In genomic region chr2:15111290-15111689, GRCm38 (mm10) we compare ENCODE assay signal across 21 mouse cellular contexts.
"Had no signal": no experiment of that assay in that cellular context is flagged by ENCODE, and none has a peak within 500 bp of the region (broad histone marks: within the 10 kb centered on the region; RNA-seq: fewer than 3 reads in every experiment).

No protein-coding gene starts in this region.

- H3K4me3 ChIP-seq: heart, embryonic 12.5 days; hindbrain, embryonic 13.5 days; hindbrain, embryonic 15.5 days; limb, embryonic 13.5 days; limb, embryonic 15.5 days; liver, embryonic 13.5 days; liver, embryonic 15.5 days had no signal

- DNase-seq: gastrocnemius, postnatal 14 days; gastrocnemius, postnatal 36 days; heart, adult 18-20 months; heart, postnatal 14 days; heart, postnatal 36 days; kidney, adult 11 months; kidney, adult 2 months; kidney, adult 9 months; kidney, postnatal 14 days; kidney, postnatal 36 days; layer of hippocampus, adult 9-11 months; layer of hippocampus, postnatal 36 days; left cerebral cortex, postnatal 4 days; liver, embryonic 13.5 days had no signal

- H3K4me1 ChIP-seq: heart, embryonic 12.5 days; hindbrain, embryonic 13.5 days; hindbrain, embryonic 15.5 days; limb, embryonic 13.5 days; limb, embryonic 15.5 days; liver, embryonic 13.5 days; liver, embryonic 15.5 days had no signal

- H3K9me3 ChIP-seq: heart, embryonic 12.5 days; hindbrain, embryonic 13.5 days; hindbrain, embryonic 15.5 days; limb, embryonic 13.5 days; limb, embryonic 15.5 days; liver, embryonic 13.5 days; liver, embryonic 15.5 days had no signal

- ATAC-seq: hindbrain, postnatal 0 days had no signal

- H3K36me3 ChIP-seq: heart, embryonic 12.5 days; hindbrain, embryonic 13.5 days; hindbrain, embryonic 15.5 days; limb, embryonic 13.5 days; limb, embryonic 15.5 days; liver, embryonic 13.5 days; liver, embryonic 15.5 days had no signal

- H3K9ac ChIP-seq: heart, embryonic 12.5 days; hindbrain, embryonic 13.5 days; hindbrain, embryonic 15.5 days; limb, embryonic 13.5 days; limb, embryonic 15.5 days; liver, embryonic 13.5 days; liver, embryonic 15.5 days had no signal

- H3K27ac ChIP-seq: hindbrain, embryonic 13.5 days; hindbrain, embryonic 15.5 days; hindbrain, postnatal 0 days; limb, embryonic 13.5 days; limb, embryonic 15.5 days; liver, embryonic 13.5 days; liver, embryonic 15.5 days had no signal

- H3K27me3 ChIP-seq: heart, embryonic 12.5 days; hindbrain, embryonic 13.5 days; hindbrain, embryonic 15.5 days; limb, embryonic 13.5 days; limb, embryonic 15.5 days; liver, embryonic 13.5 days; liver, embryonic 15.5 days had no signal

- H3K4me2 ChIP-seq: heart, embryonic 12.5 days; hindbrain, embryonic 13.5 days; hindbrain, embryonic 15.5 days; limb, embryonic 13.5 days; limb, embryonic 15.5 days; liver, embryonic 13.5 days; liver, embryonic 15.5 days had no signal
